Mouse (Mus musculus) lung, postnatal 0 days (tissue): ENCODE measurements around the gene Map4k5.

ENCODE experiments used
- CTCF ChIP-seq: IDR thresholded peaks from 2 replicates; pipeline ENCODE4 v1.5.1; 2016; ENCODE audit warnings: antibody characterized with exemption, mild to moderate bottlenecking
- EP300 ChIP-seq: IDR thresholded peaks from 2 replicates; pipeline ENCODE4 v1.6.1; 2016; ENCODE audit warnings: antibody characterized with exemption, mild to moderate bottlenecking, control low read depth

DNA sequence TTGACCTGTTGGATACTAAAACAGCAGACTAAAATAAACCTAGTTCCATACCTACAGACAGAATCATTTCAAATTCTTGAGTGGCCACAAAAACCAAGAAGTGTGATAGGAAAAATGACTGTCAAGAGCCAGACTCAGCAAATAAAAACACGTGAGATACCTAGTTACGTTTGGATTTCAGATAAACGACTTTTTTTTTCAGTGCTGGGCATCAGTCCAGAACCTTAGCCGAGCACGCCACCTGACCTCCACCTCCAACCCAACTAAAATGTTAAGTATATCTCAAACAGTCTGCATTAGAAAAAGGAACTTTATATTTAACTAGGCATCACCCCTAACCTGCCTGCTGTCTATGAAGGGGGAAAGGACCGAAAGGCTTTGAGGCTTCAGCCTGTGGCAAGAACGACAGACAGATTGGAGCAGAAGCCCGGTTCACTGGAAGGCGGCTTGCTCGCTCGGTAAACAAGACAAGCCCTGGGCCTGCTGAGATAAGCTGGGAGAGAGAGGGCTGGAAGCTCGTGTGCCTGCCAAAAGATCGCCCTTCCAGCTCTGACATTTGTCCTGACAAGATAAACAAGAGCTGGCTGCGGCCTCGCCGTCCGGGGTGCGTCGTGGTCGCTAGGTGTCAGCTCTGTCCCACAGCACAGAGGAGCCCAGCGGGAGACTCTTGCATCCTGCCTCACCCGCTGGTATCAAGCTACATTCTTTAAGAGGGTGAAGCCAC is 135.4 kb downstream of the Map4k5 start:
- TF ChIP-seq CTCF (peak; percentile 86), EP300 (0 out of 2 replicates have a peak, but pooled peaks have one; percentile 71)
